9 mouse cellular contexts compared by ENCODE assay signal in the genomic region with DNA sequence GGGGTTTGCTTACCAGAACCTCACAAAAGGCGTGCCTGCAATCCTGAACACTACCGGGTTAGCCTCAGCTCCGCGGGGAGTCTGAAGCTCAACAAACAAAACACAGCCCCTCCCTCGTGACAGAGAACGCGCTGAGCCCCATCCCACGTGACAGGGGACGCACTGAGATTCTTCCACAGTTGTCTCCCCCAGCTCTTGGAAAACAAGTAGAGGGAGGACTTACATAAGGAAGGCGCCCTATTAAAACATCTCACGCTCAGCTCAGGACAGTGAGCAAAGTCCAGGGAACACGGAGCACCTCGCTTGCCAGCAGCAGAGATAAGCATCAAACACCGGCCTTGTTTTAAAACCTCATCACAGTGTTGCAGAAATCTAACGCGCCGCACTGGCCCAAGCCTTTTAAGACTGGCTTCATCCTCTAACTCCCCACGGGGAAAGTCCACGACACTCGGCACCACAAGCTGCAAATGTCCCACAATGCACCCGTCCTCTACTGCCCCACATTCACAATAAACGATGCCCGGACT. TPM values are rescaled to one million over a fixed set of nuclear protein-coding genes. Genes with fewer than 3 reads are reported as not detected.
DNase-seq lines count a peak whose midpoint lies in the region; ATAC-seq and TF ChIP-seq lines count a peak whose summit lies in the region.
"Had no signal": no experiment of that assay in that cellular context is flagged by ENCODE, and none has a peak within 500 bp of the region (broad histone marks: within the 10 kb centered on the region; RNA-seq: fewer than 3 reads in every experiment).

No protein-coding gene starts in this region.

- no peaks in the 10 kb centered on the region for H3K27me3 ChIP-seq in hindbrain, postnatal 0 days (ENCODE audit: insufficient read depth, low read length)
- no peaks in the 10 kb centered on the region for H3K27me3 ChIP-seq in liver, embryonic 13.5 days
- H3K27me3 ChIP-seq: embryonic facial prominence, embryonic 13.5 days had no signal

- no peaks in the 10 kb centered on the region for H3K4me1 ChIP-seq in cortical plate, adult 2 months (ENCODE audit: control insufficient read depth, insufficient read depth, low read length)
- peaks cover 5% of the 10 kb centered on the region; the same call in 1 of the 2 replicates for H3K4me1 ChIP-seq in hindbrain, postnatal 0 days (ENCODE audit: insufficient read depth, low read length)
- peaks cover 21% of the 10 kb centered on the region for H3K4me1 ChIP-seq in liver, embryonic 13.5 days (replicated peaks)

- peak overlapping the region; percentile 1; the same call in 1 of the 2 replicates for H3K4me3 ChIP-seq in cortical plate, adult 2 months (ENCODE audit: insufficient read depth, low read length)
- 0 out of 2 replicates have a peak overlapping the region, but pooled peaks have one; percentile 6 for H3K4me3 ChIP-seq in hindbrain, postnatal 0 days (ENCODE audit: low read length)
- no peak overlapping the region for H3K4me3 ChIP-seq in liver, embryonic 13.5 days (replicated peaks)
- H3K4me3 ChIP-seq: embryonic facial prominence, embryonic 13.5 days had no signal

- no peak overlapping the region for H3K9ac ChIP-seq in hindbrain, postnatal 0 days (replicated peaks; ENCODE audit: low read length)
- 0 out of 2 replicates have a peak overlapping the region, but pooled peaks have one; percentile 15 for H3K9ac ChIP-seq in liver, embryonic 13.5 days
- H3K9ac ChIP-seq: embryonic facial prominence, embryonic 13.5 days had no signal

- no peak for TF ChIP-seq CTCF in cortical plate, adult 2 months (IDR thresholded peaks at IDR 0.05; ENCODE audit: extremely low read depth, insufficient read depth, low read length)
- TF ChIP-seq CTCF in hindbrain, postnatal 0 days (IDR thresholded peaks at IDR 0.05; ENCODE audit: low read depth), result no peak

- H3K9me3 ChIP-seq in hindbrain, postnatal 0 days (ENCODE audit: low read length), result no peaks in the 10 kb centered on the region
- H3K9me3 ChIP-seq in liver, embryonic 13.5 days (replicated peaks), result no peaks in the 10 kb centered on the region
- H3K9me3 ChIP-seq: embryonic facial prominence, embryonic 13.5 days had no signal

- ATAC-seq in hindbrain, postnatal 0 days, result 0 out of 2 replicates have a peak, but pooled peaks have one; percentile 12
- ATAC-seq in liver, embryonic 13.5 days (ENCODE audit: low read depth), result peak; percentile 11; the same call in 1 of the 2 replicates

- DNase-seq in adrenal gland, postnatal 14 days, result peak; percentile 48
- no peak for DNase-seq in adrenal gland, adult 8-10 months
- DNase-seq in hindbrain, postnatal 0 days (ENCODE audit: low spot score), result peak; percentile 49
- DNase-seq in liver, embryonic 13.5 days, result no peak
- DNase-seq in yolk sac, embryonic 10.5 days (ENCODE audit: low spot score), result peak; percentile 84
- DNase-seq in spleen, postnatal 10 days (ENCODE audit: low spot score in 2 of 2), result no peak
- DNase-seq in urinary bladder, postnatal 25 days (ENCODE audit: low spot score), result no peak

- no peak for TF ChIP-seq POLR2A in cortical plate, adult 2 months (IDR thresholded peaks at IDR 0.05; ENCODE audit: extremely low read depth, insufficient read depth, low read length)

- peak overlapping the region; percentile 24 for H3K27ac ChIP-seq in cortical plate, adult 2 months (ENCODE audit: insufficient read depth, low read length)
- H3K27ac ChIP-seq in hindbrain, postnatal 0 days, result no peak overlapping the region
- peak overlapping the region; percentile 65 for H3K27ac ChIP-seq in liver, embryonic 13.5 days
- H3K27ac ChIP-seq: embryonic facial prominence, embryonic 13.5 days had no signal

- H3K36me3 ChIP-seq in hindbrain, postnatal 0 days (ENCODE audit: insufficient read depth, low read length), result peaks cover 9% of the 10 kb centered on the region; the same call in 1 of the 2 replicates
- H3K36me3 ChIP-seq in liver, embryonic 13.5 days, result peaks cover 55% of the 10 kb centered on the region

- H3K4me2 ChIP-seq in hindbrain, postnatal 0 days (ENCODE audit: low read depth, low read length), result peak overlapping the region; percentile 43
- H3K4me2 ChIP-seq in liver, embryonic 13.5 days, result peak overlapping the region; percentile 21
- H3K4me2 ChIP-seq: embryonic facial prominence, embryonic 13.5 days had no signal

- WGBS in hindbrain, postnatal 0 days, result 24% methylated on average over 23 of the region's 23 CpGs
- WGBS in liver, embryonic 13.5 days (ENCODE audit: insufficient replicate concordance), result 57% methylated on average over 23 of the region's 23 CpGs

RNA-seq across cellular contexts. Expression of a gene that starts 16.1 kb away (rescaled TPM):
- 1.5 and 30.7 TPM in 2 replicates for total RNA-seq in adrenal gland, postnatal 14 days (2021)
- total RNA-seq in adrenal gland, adult 8-10 months (2022), result 1 to 10 TPM in 3 of 4 experiments, under 1 TPM in 1; 0.68 to 3.5 (median 1.6) TPM
- polyA plus RNA-seq in cortical plate, adult 2 months (2012; rRNA removed), result 0.15 and 0.19 TPM in 2 replicates
- total RNA-seq in hindbrain, postnatal 0 days (2014; rRNA removed), result 0.21 TPM in 1 of 2 replicates, not detected in the other
- 0.25 and 0.33 TPM in 2 replicates for polyA plus RNA-seq in hindbrain, postnatal 0 days (2015; fragmentation: Nextera tagmentation; extraction: Ambion mirVana)
- polyA plus RNA-seq in liver, embryonic 13.5 days (2015; fragmentation: Nextera tagmentation; extraction: Ambion mirVana), result 13.4 and 13.8 TPM in 2 replicates
- polyA plus RNA-seq: embryonic facial prominence, embryonic 13.5 days had no signal

RNA-seq across cellular contexts. Expression of a gene that starts 19.0 kb away (rescaled TPM):
- 269 and 327 TPM in 2 replicates for total RNA-seq in adrenal gland, postnatal 14 days (2021)
- 100 to 1,000 TPM; 349 to 519 (median 450) TPM for total RNA-seq in adrenal gland, adult 8-10 months (2022)
- 100 and 105 TPM in 2 replicates for polyA plus RNA-seq in cortical plate, adult 2 months (2012; rRNA removed)
- total RNA-seq in hindbrain, postnatal 0 days (2014; rRNA removed), result 56.6 and 62.1 TPM in 2 replicates
- polyA plus RNA-seq in hindbrain, postnatal 0 days (2015; fragmentation: Nextera tagmentation; extraction: Ambion mirVana), result 151 TPM in 2 replicates
- polyA plus RNA-seq in liver, embryonic 13.5 days (2015; fragmentation: Nextera tagmentation; extraction: Ambion mirVana), result 189 and 193 TPM in 2 replicates

RNA-seq across cellular contexts. Expression of a gene that starts 55.8 kb away (rescaled TPM):
- 31.6 and 32.6 TPM in 2 replicates for total RNA-seq in adrenal gland, postnatal 14 days (2021)
- 10 to 100 TPM; 30.1 to 57.1 (median 41.9) TPM for total RNA-seq in adrenal gland, adult 8-10 months (2022)
- 35.9 and 42.1 TPM in 2 replicates for polyA plus RNA-seq in cortical plate, adult 2 months (2012; rRNA removed)
- total RNA-seq in hindbrain, postnatal 0 days (2014; rRNA removed), result 4.2 and 6.6 TPM in 2 replicates
- 1.1 TPM in 2 replicates for polyA plus RNA-seq in hindbrain, postnatal 0 days (2015; fragmentation: Nextera tagmentation; extraction: Ambion mirVana)
- 1.3 and 1.6 TPM in 2 replicates for polyA plus RNA-seq in liver, embryonic 13.5 days (2015; fragmentation: Nextera tagmentation; extraction: Ambion mirVana)

Comparison
In these comparisons a context has a peak if more than half of its experiments do, and no peak if none do; other contexts are left out.
1. DNase-seq: peak in adrenal gland, postnatal 14 days (single experiment), hindbrain, postnatal 0 days (single experiment) and yolk sac, embryonic 10.5 days (single experiment); none in adrenal gland, adult 8-10 months (single experiment), liver, embryonic 13.5 days (single experiment), spleen, postnatal 10 days (0 of 2) and urinary bladder, postnatal 25 days (single experiment).